Mouse (Mus musculus) forebrain, embryonic 14.5 days (tissue): ENCODE measurements around the gene Cxcr4. TPM values are rescaled to one million over a fixed set of nuclear protein-coding genes. Genes with fewer than 3 reads are reported as not detected.
"Not testable (repeated sequence)": the region's sequence is repeated elsewhere in the genome, so short reads cannot be mapped to it uniquely, and the experiment has no call there.

Source experiments
- ATAC-seq: fragments of 200-750 bp; cut with Nextera tagmentation; 2 replicates; pipeline ENCODE4 v1.8.0; 2017; ENCODE audit warnings: mild to moderate bottlenecking, moderate library complexity
- DNase-seq: peaks from one replicate; pipeline ENCODE4 v3.0.0-alpha.2; 2015; ENCODE audit warnings: low spot score
- H3K27ac ChIP-seq: fragments of 300-500 bp; sonication (generic); 2 replicates; pipeline ENCODE4 v1.5.1; 2014; ENCODE audit warnings: low read depth, mild to moderate bottlenecking, control low read depth, low read length, moderate library complexity
- H3K27me3 ChIP-seq: fragments of 300-500 bp; sonication (generic); replicated peaks from 2 replicates; pipeline ENCODE4 v1.6.1; 2014; ENCODE audit warnings: low read length, control low read depth, mixed read lengths; ENCODE audit not compliant: control insufficient read depth, insufficient read depth
- H3K36me3 ChIP-seq: fragments of 300-500 bp; sonication (generic); 2 replicates; pipeline ENCODE4 v1.6.1; 2014; ENCODE audit warnings: low read length, control low read depth; ENCODE audit not compliant: control insufficient read depth, insufficient read depth
- H3K4me1 ChIP-seq: fragments of 300-500 bp; sonication (generic); 2 replicates; pipeline ENCODE4 v1.6.1; 2014; ENCODE audit warnings: antibody characterized with exemption, low read length, control low read depth; ENCODE audit not compliant: control insufficient read depth, insufficient read depth
- H3K4me2 ChIP-seq: fragments of 300-500 bp; sonication (generic); 2 replicates; pipeline ENCODE4 v1.6.1; 2014; ENCODE audit warnings: mild to moderate bottlenecking, control low read depth, low read length
- H3K4me3 ChIP-seq: fragments of 300-500 bp; sonication (generic); 2 replicates; pipeline ENCODE4 v1.5.1; 2014; ENCODE audit warnings: low read depth, low read length, control low read depth
- H3K9ac ChIP-seq: fragments of 300-500 bp; sonication (generic); 2 replicates; pipeline ENCODE4 v1.6.1; 2014; ENCODE audit warnings: mild to moderate bottlenecking, low read length, control low read depth, moderate library complexity
- H3K9me3 ChIP-seq: fragments of 300-500 bp; sonication (generic); replicated peaks from 2 replicates; pipeline ENCODE4 v1.6.1; 2016; ENCODE audit warnings: low read length, control low read depth, mixed read lengths; ENCODE audit not compliant: control insufficient read depth
- WGBS: fragments of 180-500 bp; shearing (Covaris S2); extraction: QIAGEN DNeasy Blood & Tissue Kit; methylation state at CpG from one replicate; pipeline ENCODE4 v1.1.7; 2014; 5-methylcytosine and 5-hydroxymethylcytosine counted together
- polyA plus RNA-seq: library from polyadenylated mRNA; unstranded; fragments of >200 nt; fragmentation: Nextera tagmentation; extraction: Ambion mirVana; gene quantifications from 2 replicates; pipeline ENCODE4 v1.2.1, GENCODE M21; 2014

Gene Cxcr4
- polyA plus RNA-seq, 1 experiment from 2014 or later: 13.5 TPM

DNA sequence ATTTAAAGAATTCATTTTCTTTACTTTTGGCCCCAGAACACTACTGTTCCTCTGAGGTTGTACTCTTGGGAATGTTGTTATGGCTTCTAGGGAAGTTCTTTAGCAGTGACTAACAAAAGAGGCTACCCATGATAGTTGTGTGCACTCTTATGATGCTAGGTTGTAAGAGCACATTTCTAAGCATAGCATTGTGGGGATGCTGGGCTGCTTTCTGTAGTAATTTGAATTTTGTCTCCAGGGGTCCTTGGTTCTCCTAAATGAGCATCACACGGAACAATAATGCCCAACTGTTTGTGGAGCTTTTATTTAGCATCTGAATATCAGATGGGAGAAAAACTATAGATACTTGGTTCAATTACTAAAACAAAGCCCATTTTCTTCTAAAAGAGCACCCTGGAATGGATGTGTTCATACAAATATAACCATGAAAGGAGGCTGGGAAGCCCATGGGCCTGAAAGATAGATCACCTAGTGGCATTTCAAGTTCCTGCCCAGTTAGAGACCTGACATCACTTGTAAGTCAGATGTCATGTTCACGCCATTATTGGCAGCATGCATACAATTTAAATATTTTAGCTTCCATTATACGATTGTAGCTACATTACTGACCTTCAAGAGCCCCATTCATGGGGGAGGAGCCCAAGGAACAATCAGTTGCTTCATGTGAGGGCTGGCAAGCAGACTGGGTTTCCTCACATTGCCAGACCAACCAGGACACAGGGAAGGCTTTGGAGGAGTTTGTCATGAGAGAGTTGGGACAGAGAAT, 6.5 kb downstream of the Cxcr4 start:
- peaks cover 25% of the 10 kb centered on the region; the same call in 1 of the 2 replicates for H3K4me1 ChIP-seq

DNA sequence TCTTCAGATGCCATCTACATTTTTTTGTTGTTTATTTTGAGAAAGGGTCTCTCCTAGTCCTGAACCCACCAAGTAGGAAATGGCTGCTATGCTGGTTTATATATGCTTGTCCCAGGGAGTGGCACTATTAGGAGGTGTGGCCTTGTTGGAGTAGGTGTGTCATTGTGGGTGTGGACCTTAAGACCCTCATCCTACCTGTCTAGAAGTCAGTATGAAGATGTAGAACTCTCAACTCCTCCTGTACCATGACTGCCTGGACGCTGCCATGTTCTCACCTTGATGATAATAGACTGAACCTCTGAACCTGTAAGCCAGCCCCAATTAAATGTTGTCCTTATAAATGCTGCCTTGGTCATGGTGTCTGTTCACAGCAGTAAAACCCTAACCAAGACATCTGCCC, 7.4 kb downstream of the Cxcr4 start:
- not testable (repeated sequence) for H3K27ac ChIP-seq, H3K4me3 ChIP-seq, H3K4me2 ChIP-seq, ATAC-seq, DNase-seq, H3K27me3 ChIP-seq, H3K36me3 ChIP-seq, H3K9me3 ChIP-seq, H3K9ac ChIP-seq
- H3K4me1 ChIP-seq: peaks cover 22% of the 10 kb centered on the region; the same call in 1 of the 2 replicates
- WGBS: 91% methylated on average over 1 of the region's 1 CpGs

More for the DNA sequence above, 6.5 kb downstream of the Cxcr4 start:
- ATAC-seq: peak; percentile 69
- Histone ChIP-seq H3K9me3 (no peaks in the 10 kb centered on the region), H3K9ac (no peak overlapping the region), H3K27ac (no peak overlapping the region), H3K27me3 (no peaks in the 10 kb centered on the region), H3K4me2 (no peak overlapping the region), H3K36me3 (peaks cover 10% of the 10 kb centered on the region), H3K4me3 (no peak overlapping the region)
- 12% methylated on average over 3 of the region's 3 CpGs for WGBS
- DNase-seq: peak; percentile 78

DNA sequence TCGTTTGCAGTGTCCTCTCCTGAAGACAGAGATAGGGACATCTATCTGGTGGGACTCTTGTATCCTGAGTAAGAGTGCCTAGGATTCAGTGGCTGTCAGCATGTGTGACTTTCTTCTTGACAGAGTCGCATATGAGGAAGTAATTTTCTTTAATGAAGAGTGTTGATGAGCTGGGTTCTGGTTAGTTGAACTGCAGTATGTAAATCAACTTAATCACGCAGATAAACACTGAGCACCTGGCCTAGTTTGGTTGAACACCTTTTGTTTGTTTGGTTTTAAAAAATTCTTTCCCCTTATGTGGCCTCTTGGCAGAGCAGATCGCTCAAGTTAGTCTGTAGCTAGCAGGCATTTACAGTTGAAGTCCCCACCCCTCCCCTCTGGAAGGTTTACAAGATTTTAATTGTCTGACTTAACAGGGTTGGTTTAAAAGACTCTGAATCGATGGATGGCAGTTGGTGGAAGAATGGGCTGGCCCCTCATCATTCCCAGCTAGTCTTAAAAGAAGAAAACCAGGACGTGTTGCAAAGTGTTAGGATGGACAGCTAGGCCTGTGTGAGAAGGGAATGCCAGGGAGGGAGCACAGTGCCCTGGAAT, 8.7 kb downstream of the Cxcr4 start:
- no peaks in the 10 kb centered on the region for H3K9me3 ChIP-seq
- no peak overlapping the region for H3K4me2 ChIP-seq
- H3K36me3 ChIP-seq: peaks cover 4% of the 10 kb centered on the region
- no peaks in the 10 kb centered on the region for H3K27me3 ChIP-seq
- ATAC-seq: no peak
- peaks cover 29% of the 10 kb centered on the region; the same call in 1 of the 2 replicates for H3K4me1 ChIP-seq
- H3K27ac ChIP-seq: peak overlapping the region; percentile 49; the same call in 1 of the 2 replicates
- no peak overlapping the region for H3K9ac ChIP-seq
- DNase-seq: peak; percentile 62
- 31% methylated on average over 6 of the region's 6 CpGs for WGBS
- H3K4me3 ChIP-seq: no peak overlapping the region

- H3K4me2 ChIP-seq: no peak overlapping the region
- peaks cover 17% of the 10 kb centered on the region; the same call in 1 of the 2 replicates for H3K4me1 ChIP-seq
- no peak overlapping the region for H3K9ac ChIP-seq
- DNase-seq (no peak), ATAC-seq (no peak)
- 83% methylated on average over 3 of the region's 3 CpGs for WGBS
- no peaks in the 10 kb centered on the region for H3K36me3 ChIP-seq
- H3K27ac ChIP-seq: no peak overlapping the region
- no peaks in the 10 kb centered on the region for H3K9me3 ChIP-seq
- no peak overlapping the region for H3K4me3 ChIP-seq
- H3K27me3 ChIP-seq: no peaks in the 10 kb centered on the region
These were observed 11.8 kb downstream of the Cxcr4 start for GRCm38 (mm10) chr1:128580321-128580720.

- Histone ChIP-seq H3K27me3 (no peaks in the 10 kb centered on the region), H3K4me1 (peaks cover 13% of the 10 kb centered on the region; the same call in 1 of the 2 replicates), H3K27ac (no peak overlapping the region), H3K4me2 (no peak overlapping the region), H3K36me3 (no peaks in the 10 kb centered on the region), H3K4me3 (no peak overlapping the region), H3K9ac (no peak overlapping the region), H3K9me3 (no peaks in the 10 kb centered on the region)
- WGBS: 3% methylated on average over 2 of the region's 2 CpGs
- DNase-seq: peak; percentile 44
- ATAC-seq: no peak
These were observed 13.6 kb downstream of the Cxcr4 start for GRCm38 (mm10) chr1:128578454-128578853.

DNA sequence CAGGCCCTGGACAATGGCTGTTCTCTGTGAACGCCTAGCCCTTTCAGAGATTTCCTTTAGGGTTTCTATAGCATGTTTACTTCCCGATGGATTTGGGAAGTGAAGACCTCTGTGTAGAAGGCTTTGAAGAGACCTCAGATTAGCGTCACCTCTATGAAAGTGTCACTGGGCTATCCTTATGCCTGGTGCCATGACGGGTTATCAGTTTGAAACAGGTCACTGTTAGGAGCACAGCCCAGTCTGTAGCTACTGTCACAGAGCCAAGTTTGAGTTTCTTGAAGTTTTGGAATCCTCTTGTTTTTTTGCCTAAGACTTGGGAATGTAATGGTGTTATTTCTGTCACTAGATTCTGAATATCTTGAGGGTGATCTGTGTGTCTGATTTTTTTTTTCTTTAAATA, 17.0 kb downstream of the Cxcr4 start:
- 66% methylated on average over 4 of the region's 4 CpGs for WGBS
- no peak overlapping the region for H3K9ac ChIP-seq

DNA sequence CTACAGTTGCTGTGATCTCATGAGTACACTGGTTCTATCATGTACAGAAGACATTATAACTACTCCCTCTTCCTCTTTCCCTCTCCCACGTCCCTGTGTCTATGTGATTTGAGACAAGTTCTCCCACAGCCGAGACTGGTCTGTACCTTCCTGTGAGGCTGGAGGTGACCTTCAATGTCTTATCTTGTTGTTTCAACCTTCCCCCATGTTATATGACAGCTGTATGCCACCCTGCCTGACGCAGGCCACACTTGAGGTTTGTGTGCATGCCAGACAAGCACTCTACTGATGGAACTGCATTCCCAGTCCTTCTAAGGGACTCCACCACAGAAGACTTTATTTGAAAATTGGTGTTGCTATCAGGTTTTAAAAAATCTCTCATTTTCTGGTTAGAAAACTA, 21.1 kb downstream of the Cxcr4 start:
- WGBS: 91% methylated on average over 3 of the region's 3 CpGs
- no peaks in the 10 kb centered on the region for H3K9me3 ChIP-seq
- no peaks in the 10 kb centered on the region for H3K27me3 ChIP-seq
- no peak overlapping the region for H3K4me2 ChIP-seq
- no peak overlapping the region for H3K27ac ChIP-seq
- no peaks in the 10 kb centered on the region for H3K4me1 ChIP-seq
- no peak overlapping the region for H3K4me3 ChIP-seq
- no peaks in the 10 kb centered on the region for H3K36me3 ChIP-seq
- ATAC-seq: no peak
- no peak overlapping the region for H3K9ac ChIP-seq
- no peak for DNase-seq

More for the DNA sequence above, 17.0 kb downstream of the Cxcr4 start:
- DNase-seq: no peak
- no peak for ATAC-seq
- Histone ChIP-seq H3K27me3 (no peaks in the 10 kb centered on the region), H3K4me2 (no peak overlapping the region), H3K4me1 (peaks cover 10% of the 10 kb centered on the region; the same call in 1 of the 2 replicates), H3K4me3 (no peak overlapping the region), H3K9me3 (no peaks in the 10 kb centered on the region), H3K27ac (no peak overlapping the region), H3K36me3 (no peaks in the 10 kb centered on the region)

DNA sequence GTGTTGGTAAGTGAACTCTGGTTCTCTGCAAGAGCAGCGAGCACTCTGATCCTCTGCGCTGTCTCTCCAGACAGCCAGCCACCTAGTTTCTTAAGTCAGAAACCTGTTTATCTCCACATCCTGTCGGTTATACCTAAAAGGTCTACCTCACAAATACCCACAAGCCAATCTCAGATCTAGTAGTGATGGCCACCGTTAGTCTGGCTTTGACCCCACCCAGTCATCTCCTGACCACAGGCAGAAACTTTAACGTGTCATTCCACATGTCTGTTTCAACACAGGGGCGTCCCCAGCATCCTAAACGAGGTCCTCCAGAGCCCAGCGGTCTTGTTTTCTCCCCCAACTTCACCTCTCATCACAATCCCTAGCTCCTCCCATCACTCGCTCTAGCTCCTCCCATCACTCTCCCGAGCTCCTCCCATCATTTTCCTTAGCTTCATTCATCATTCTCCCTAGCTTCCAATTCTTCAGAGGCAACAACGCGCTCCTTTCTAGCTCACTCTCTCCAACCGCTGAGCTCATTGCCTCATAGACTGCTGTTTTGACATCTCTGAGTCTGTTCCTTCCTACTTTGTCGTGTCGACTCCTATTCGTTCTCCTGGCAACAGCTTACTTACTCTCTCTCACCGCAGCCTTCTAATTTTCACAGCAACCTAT, 22.0 kb downstream of the Cxcr4 start:
- H3K4me1 ChIP-seq: no peaks in the 10 kb centered on the region
- 80% methylated on average over 17 of the region's 17 CpGs for WGBS
- H3K4me2 ChIP-seq: no peak overlapping the region
- H3K4me3 ChIP-seq: no peak overlapping the region
- H3K9ac ChIP-seq: no peak overlapping the region
- no peaks in the 10 kb centered on the region for H3K36me3 ChIP-seq
- H3K27ac ChIP-seq: no peak overlapping the region
- no peaks in the 10 kb centered on the region for H3K27me3 ChIP-seq
- ATAC-seq (no peak), DNase-seq (no peak)
- H3K9me3 ChIP-seq: no peaks in the 10 kb centered on the region
